15 mouse cellular contexts compared by ENCODE assay signal in the genomic region with DNA sequence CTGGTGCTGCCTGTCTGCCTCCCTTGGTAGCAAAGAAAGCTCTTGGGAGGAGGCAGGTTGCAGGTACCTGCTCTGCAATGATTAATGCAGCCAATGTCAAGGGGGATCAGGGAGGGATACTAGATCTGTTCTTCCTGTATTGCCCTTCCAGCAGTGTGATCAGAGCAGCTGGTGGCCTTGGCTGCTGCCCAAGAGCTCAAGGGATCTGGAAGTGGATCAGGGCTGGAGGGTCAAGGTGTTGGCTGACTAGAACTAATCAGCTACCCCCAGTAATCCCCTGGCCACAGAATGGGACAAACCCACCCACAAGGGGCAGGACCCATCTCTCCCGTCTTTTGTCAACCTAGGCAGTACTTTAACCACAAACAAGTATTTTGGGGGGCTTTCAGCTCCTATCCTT.
DNase-seq lines count a peak whose midpoint lies in the region; ATAC-seq and TF ChIP-seq lines count a peak whose summit lies in the region.
"Had no signal": no experiment of that assay in that cellular context is flagged by ENCODE, and none has a peak within 500 bp of the region (broad histone marks: within the 10 kb centered on the region; RNA-seq: fewer than 3 reads in every experiment).

No protein-coding gene starts in this region.

- no peaks in the 10 kb centered on the region for H3K27me3 ChIP-seq in kidney, adult 2 months (replicated peaks; ENCODE audit: control insufficient read depth, insufficient read depth, low read length)
- peaks cover 52% of the 10 kb centered on the region for H3K27me3 ChIP-seq in kidney, embryonic 15.5 days
- no peaks in the 10 kb centered on the region for H3K27me3 ChIP-seq in stomach, postnatal 0 days (ENCODE audit: control insufficient read depth, insufficient read depth, low read length)
- H3K27me3 ChIP-seq: forebrain, embryonic 13.5 days; neural tube, embryonic 13.5 days had no signal

- H3K4me2 ChIP-seq in kidney, embryonic 15.5 days: no peak overlapping the region
- no peak overlapping the region for H3K4me2 ChIP-seq in stomach, postnatal 0 days (replicated peaks; ENCODE audit: low read depth)
- H3K4me2 ChIP-seq: forebrain, embryonic 13.5 days; lung, embryonic 14.5 days; neural tube, embryonic 13.5 days had no signal

- H3K27ac ChIP-seq in kidney, adult 2 months (ENCODE audit: insufficient read depth, low read depth, low read length): no peak overlapping the region
- H3K27ac ChIP-seq in kidney, embryonic 15.5 days: no peak overlapping the region
- H3K27ac ChIP-seq in stomach, postnatal 0 days (replicated peaks): no peak overlapping the region
- H3K27ac ChIP-seq: forebrain, embryonic 13.5 days; neural tube, embryonic 13.5 days had no signal

- no peaks in the 10 kb centered on the region for H3K4me1 ChIP-seq in kidney, adult 2 months (ENCODE audit: control insufficient read depth, insufficient read depth, low read length)
- 0 out of 2 replicates have a peak, but pooled peaks cover 6% of the 10 kb centered on the region for H3K4me1 ChIP-seq in kidney, embryonic 15.5 days
- H3K4me1 ChIP-seq in stomach, postnatal 0 days (replicated peaks; ENCODE audit: control insufficient read depth, insufficient read depth): no peaks in the 10 kb centered on the region
- H3K4me1 ChIP-seq: forebrain, embryonic 13.5 days; megakaryocyte, embryonic 14.5 days; neural tube, embryonic 13.5 days had no signal

- H3K9ac ChIP-seq in kidney, embryonic 15.5 days: no peak overlapping the region
- no peak overlapping the region for H3K9ac ChIP-seq in stomach, postnatal 0 days (ENCODE audit: low read length)
- H3K9ac ChIP-seq: forebrain, embryonic 13.5 days; lung, embryonic 14.5 days; neural tube, embryonic 13.5 days had no signal

- no peak for TF ChIP-seq CTCF in kidney, adult 2 months (conservative IDR thresholded peaks at IDR 0.05; ENCODE audit: insufficient read depth, insufficient read length, low read depth, low read length)
- no peak for TF ChIP-seq CTCF in stomach, postnatal 0 days (IDR thresholded peaks at IDR 0.05; ENCODE audit: low read depth)

- no peaks in the 10 kb centered on the region for H3K9me3 ChIP-seq in kidney, embryonic 15.5 days (replicated peaks)
- no peaks in the 10 kb centered on the region for H3K9me3 ChIP-seq in stomach, postnatal 0 days (ENCODE audit: control insufficient read depth, low read length)
- H3K9me3 ChIP-seq: forebrain, embryonic 13.5 days; neural tube, embryonic 13.5 days had no signal

- TF ChIP-seq POLR2A in kidney, adult 2 months (IDR thresholded peaks at IDR 0.05; ENCODE audit: low read depth, low read length): no peak

- peak; percentile 0 for DNase-seq in gastrocnemius, adult 18-20 months (ENCODE audit: low spot score)
- DNase-seq in gastrocnemius, postnatal 36 days: no peak
- peak; percentile 3 for DNase-seq in kidney, adult 2 months
- peak; percentile 10 for DNase-seq in ovary, postnatal 36 days (ENCODE audit: low spot score)
- no peak for DNase-seq in ovary, postnatal 14 days (ENCODE audit: low spot score)
- peak; percentile 15 for DNase-seq in stomach, postnatal 0 days (ENCODE audit: low spot score)
- DNase-seq in layer of hippocampus, adult 8-10 months (ENCODE audit: low spot score in 2 of 2): no peak
- DNase-seq: heart, postnatal 36 days; lung, embryonic 14.5 days; right cerebral cortex, postnatal 14 days; thymus, adult 18-20 months had no signal

- no peak overlapping the region for H3K4me3 ChIP-seq in kidney, adult 2 months (ENCODE audit: insufficient read depth, low read depth, low read length)
- no peak overlapping the region for H3K4me3 ChIP-seq in kidney, embryonic 15.5 days (replicated peaks)
- H3K4me3 ChIP-seq in stomach, postnatal 0 days (ENCODE audit: low read depth, low read length): no peak overlapping the region
- H3K4me3 ChIP-seq: forebrain, embryonic 13.5 days; megakaryocyte, embryonic 14.5 days; neural tube, embryonic 13.5 days had no signal

- WGBS in kidney, adult 2 months: 69% methylated on average over 1 of the region's 1 CpGs
- 50% methylated on average over 1 of the region's 1 CpGs for WGBS in kidney, embryonic 15.5 days
- WGBS in stomach, postnatal 0 days: 64% methylated on average over 1 of the region's 1 CpGs

- intact Hi-C loops in gastrocnemius, postnatal 36 days (cut with DNase I): no loop called here

- TF ChIP-seq EP300 in stomach, postnatal 0 days (optimal IDR thresholded peaks at IDR 0.05): no peak

- no peaks in the 10 kb centered on the region for H3K36me3 ChIP-seq in kidney, adult 2 months (ENCODE audit: control insufficient read depth, insufficient read depth, low read length)
- H3K36me3 ChIP-seq in kidney, embryonic 15.5 days: no peaks in the 10 kb centered on the region
- no peaks in the 10 kb centered on the region for H3K36me3 ChIP-seq in stomach, postnatal 0 days (ENCODE audit: control insufficient read depth, insufficient read depth, low read length)
- H3K36me3 ChIP-seq: neural tube, embryonic 13.5 days had no signal

- ATAC-seq in kidney, embryonic 15.5 days (replicated peaks; ENCODE audit: low FRiP score): no peak
- no peak for ATAC-seq in stomach, postnatal 0 days (ENCODE audit: low FRiP score, low TSS enrichment)
- ATAC-seq: forebrain, embryonic 13.5 days had no signal

Comparison
In these comparisons a context has a peak if more than half of its experiments do, and no peak if none do; other contexts are left out.
1. DNase-seq: peak in gastrocnemius, adult 18-20 months (single experiment), kidney, adult 2 months (single experiment), ovary, postnatal 36 days (single experiment) and stomach, postnatal 0 days (single experiment); none in gastrocnemius, postnatal 36 days (0 of 2), ovary, postnatal 14 days (single experiment) and layer of hippocampus, adult 8-10 months (0 of 2).